Mouse (Mus musculus) regulatory T cell (primary cell): ENCODE results near the gene Cab39l.

ENCODE experiments used
- in situ Hi-C: fragments of 300-600 bp; cut with MboI, MseI; formaldehyde crosslinking; loops from one replicate; pipeline ENCODE4 v1.15.1; 2025; ENCODE audit warnings: high pct_unique_total_duplicates

The Cab39l gene

GRCm38 (mm10) chr14:59506139-59506538 lies 65.4 kb downstream of the Cab39l start:
- in situ Hi-C loops: no loop called here

GRCm38 (mm10) chr14:59513922-59514444 lies 73.2 kb downstream of the Cab39l start:
- in situ Hi-C loops: no loop called here

GRCm38 (mm10) chr14:59525843-59526242 lies 85.1 kb downstream of the Cab39l start:
- in situ Hi-C loops: no loop called here

- in situ Hi-C loops: no loop called here
Observed at GRCm38 (mm10) chr14:59530801-59531200, 90.0 kb downstream of the Cab39l start.

- in situ Hi-C loops: no loop called here
Observed at GRCm38 (mm10) chr14:59532986-59533385, 92.2 kb downstream of the Cab39l start.

- in situ Hi-C loops: no loop called here
Observed at GRCm38 (mm10) chr14:59533908-59534307, 93.1 kb downstream of the Cab39l start.

GRCm38 (mm10) chr14:59537829-59538432 lies 97.2 kb downstream of the Cab39l start:
- in situ Hi-C loops: no loop called here

- in situ Hi-C loops: loop anchor here (10.0 kb wide), 1 partner anchor 785 kb away; no protein-coding TSS in a partner anchor
Observed at GRCm38 (mm10) chr14:59540230-59540629, 99.5 kb downstream of the Cab39l start.

GRCm38 (mm10) chr14:59540761-59541160 lies 100.0 kb downstream of the Cab39l start:
- in situ Hi-C loops: loop anchor here (10.0 kb wide), 1 partner anchor 786 kb away; no protein-coding TSS in a partner anchor

GRCm38 (mm10) chr14:59543158-59543826 lies 102.5 kb downstream of the Cab39l start:
- in situ Hi-C loops: loop anchor here (10.0 kb wide), 1 partner anchor 788 kb away; no protein-coding TSS in a partner anchor

- in situ Hi-C loops: loop anchor here (10.0 kb wide), 1 partner anchor 789 kb away; no protein-coding TSS in a partner anchor
Observed at GRCm38 (mm10) chr14:59543956-59544355, 103.2 kb downstream of the Cab39l start.

- in situ Hi-C loops: loop anchor here (10.0 kb wide), 1 partner anchor 792 kb away; no protein-coding TSS in a partner anchor
Observed at GRCm38 (mm10) chr14:59546162-59546880, 105.5 kb downstream of the Cab39l start.

- in situ Hi-C loops: loop anchor here (10.0 kb wide), 1 partner anchor 793 kb away; no protein-coding TSS in a partner anchor
Observed at GRCm38 (mm10) chr14:59547530-59547929, 106.8 kb downstream of the Cab39l start.

GRCm38 (mm10) chr14:59548532-59548931 lies 107.8 kb downstream of the Cab39l start:
- in situ Hi-C loops: loop anchor here (10.0 kb wide), 1 partner anchor 794 kb away; no protein-coding TSS in a partner anchor

GRCm38 (mm10) chr14:59549106-59549505 lies 108.3 kb downstream of the Cab39l start:
- in situ Hi-C loops: loop anchor here (10.0 kb wide), 1 partner anchor 794 kb away; no protein-coding TSS in a partner anchor

- in situ Hi-C loops: no loop called here
Observed at GRCm38 (mm10) chr14:59550841-59551240, 110.1 kb downstream of the Cab39l start.

- in situ Hi-C loops: no loop called here
Observed at GRCm38 (mm10) chr14:59551956-59552355, 111.2 kb downstream of the Cab39l start.

GRCm38 (mm10) chr14:59554025-59554424 lies 113.3 kb downstream of the Cab39l start:
- in situ Hi-C loops: no loop called here

GRCm38 (mm10) chr14:59555018-59555417 lies 114.2 kb downstream of the Cab39l start:
- in situ Hi-C loops: loop anchor here (5.0 kb wide), 1 partner anchor 218 kb away; no protein-coding TSS in a partner anchor

- in situ Hi-C loops: loop anchor here (5.0 kb wide), 1 partner anchor 219 kb away; no protein-coding TSS in a partner anchor
Observed at GRCm38 (mm10) chr14:59555928-59556531, 115.3 kb downstream of the Cab39l start.

GRCm38 (mm10) chr14:59557071-59557470 lies 116.3 kb downstream of the Cab39l start:
- in situ Hi-C loops: loop anchor here (5.0 kb wide), 1 partner anchor 220 kb away; no protein-coding TSS in a partner anchor
